Mouse (Mus musculus): Measurements from ENCODE around the gene Bri3. TPM values are rescaled to one million over a fixed set of nuclear protein-coding genes. Genes with fewer than 3 reads are reported as not detected.

Bri3 gene
- polyA plus RNA-seq, 1 experiment from 2014 or later = 313 TPM

- peak overlapping the region; percentile 98 for H3K9ac ChIP-seq (ENCODE audit: low read depth, low read length)
- H3K4me3 ChIP-seq (ENCODE audit: low read depth, low read length) = peak overlapping the region; percentile 98
- peaks cover 32% of the 10 kb centered on the region; the same call in 1 of the 2 replicates for H3K36me3 ChIP-seq (ENCODE audit: control insufficient read depth, insufficient read depth)
- TF ChIP-seq CTCF (IDR thresholded peaks at IDR 0.05; ENCODE audit: low read depth) = peak; percentile 61
- peak overlapping the region; percentile 79 for H3K4me2 ChIP-seq (replicated peaks; ENCODE audit: low read depth)
- no peak for ATAC-seq
- H3K9me3 ChIP-seq (ENCODE audit: control insufficient read depth) = no peaks in the 10 kb centered on the region
- WGBS = 76% methylated on average over 3 of the region's 3 CpGs
- no peaks in the 10 kb centered on the region for H3K27me3 ChIP-seq (replicated peaks; ENCODE audit: control insufficient read depth, insufficient read depth, low read length)
- H3K27ac ChIP-seq (ENCODE audit: low read depth, low read length) = 0 out of 2 replicates have a peak overlapping the region, but pooled peaks have one; percentile 98
- peaks cover 24% of the 10 kb centered on the region; the same call in 1 of the 2 replicates for H3K4me1 ChIP-seq (replicated peaks; ENCODE audit: control insufficient read depth, insufficient read depth, low read length)
These were observed 13.3 kb downstream of the Bri3 start for GRCm38 (mm10) chr5:144257451-144258110.

GRCm38 (mm10) chr5:144258131-144258611 is 13.9 kb downstream of the Bri3 start:
- peak overlapping the region; percentile 98 for H3K9ac ChIP-seq (ENCODE audit: low read depth, low read length)
- H3K27me3 ChIP-seq (replicated peaks; ENCODE audit: control insufficient read depth, insufficient read depth, low read length) = no peaks in the 10 kb centered on the region
- H3K4me1 ChIP-seq (replicated peaks; ENCODE audit: control insufficient read depth, insufficient read depth, low read length) = peaks cover 24% of the 10 kb centered on the region; the same call in 1 of the 2 replicates
- H3K4me3 ChIP-seq (ENCODE audit: low read depth, low read length) = peak overlapping the region; percentile 98
- H3K4me2 ChIP-seq (replicated peaks; ENCODE audit: low read depth) = peak overlapping the region; percentile 79
- no peaks in the 10 kb centered on the region for H3K9me3 ChIP-seq (ENCODE audit: control insufficient read depth)
- TF ChIP-seq CTCF (IDR thresholded peaks at IDR 0.05; ENCODE audit: low read depth) = no peak
- WGBS = 35% methylated on average over 14 of the region's 14 CpGs
- H3K27ac ChIP-seq (ENCODE audit: low read depth, low read length) = peak overlapping the region; percentile 35; the same call in 1 of the 2 replicates
- peaks cover 37% of the 10 kb centered on the region; the same call in 1 of the 2 replicates for H3K36me3 ChIP-seq (ENCODE audit: control insufficient read depth, insufficient read depth)
- ATAC-seq = no peak

- peak overlapping the region; percentile 35; the same call in 1 of the 2 replicates for H3K27ac ChIP-seq (ENCODE audit: low read depth, low read length)
- TF ChIP-seq CTCF (IDR thresholded peaks at IDR 0.05; ENCODE audit: low read depth) = no peak
- H3K9ac ChIP-seq (ENCODE audit: low read depth, low read length) = peak overlapping the region; percentile 98; the same call in 1 of the 2 replicates
- H3K4me1 ChIP-seq (replicated peaks; ENCODE audit: control insufficient read depth, insufficient read depth, low read length) = peaks cover 24% of the 10 kb centered on the region; the same call in 1 of the 2 replicates
- H3K9me3 ChIP-seq (ENCODE audit: control insufficient read depth) = no peaks in the 10 kb centered on the region
- WGBS = 27% methylated on average over 2 of the region's 2 CpGs
- H3K36me3 ChIP-seq (ENCODE audit: control insufficient read depth, insufficient read depth) = peaks cover 42% of the 10 kb centered on the region; the same call in 1 of the 2 replicates
- no peak for ATAC-seq
- H3K27me3 ChIP-seq (replicated peaks; ENCODE audit: control insufficient read depth, insufficient read depth, low read length) = no peaks in the 10 kb centered on the region
- H3K4me3 ChIP-seq (ENCODE audit: low read depth, low read length) = peak overlapping the region; percentile 98
- H3K4me2 ChIP-seq (replicated peaks; ENCODE audit: low read depth) = peak overlapping the region; percentile 79
These were observed 14.4 kb downstream of the Bri3 start for GRCm38 (mm10) chr5:144258687-144259086.

GRCm38 (mm10) chr5:144259228-144259627 is 15.0 kb downstream of the Bri3 start:
- H3K9me3 ChIP-seq (ENCODE audit: control insufficient read depth) = no peaks in the 10 kb centered on the region
- no peak for ATAC-seq
- H3K27me3 ChIP-seq (replicated peaks; ENCODE audit: control insufficient read depth, insufficient read depth, low read length) = no peaks in the 10 kb centered on the region
- WGBS = 36% methylated on average over 6 of the region's 6 CpGs
- TF ChIP-seq CTCF (IDR thresholded peaks at IDR 0.05; ENCODE audit: low read depth) = no peak
- H3K27ac ChIP-seq (ENCODE audit: low read depth, low read length) = peak overlapping the region; percentile 35; the same call in 1 of the 2 replicates
- peak overlapping the region; percentile 98; the same call in 1 of the 2 replicates for H3K4me3 ChIP-seq (ENCODE audit: low read depth, low read length)
- H3K4me2 ChIP-seq (replicated peaks; ENCODE audit: low read depth) = peak overlapping the region; percentile 79
- H3K36me3 ChIP-seq (ENCODE audit: control insufficient read depth, insufficient read depth) = peaks cover 44% of the 10 kb centered on the region; the same call in 1 of the 2 replicates
- no peak overlapping the region for H3K9ac ChIP-seq (ENCODE audit: low read depth, low read length)
- H3K4me1 ChIP-seq (replicated peaks; ENCODE audit: control insufficient read depth, insufficient read depth, low read length) = peaks cover 22% of the 10 kb centered on the region; the same call in 1 of the 2 replicates

DNA sequence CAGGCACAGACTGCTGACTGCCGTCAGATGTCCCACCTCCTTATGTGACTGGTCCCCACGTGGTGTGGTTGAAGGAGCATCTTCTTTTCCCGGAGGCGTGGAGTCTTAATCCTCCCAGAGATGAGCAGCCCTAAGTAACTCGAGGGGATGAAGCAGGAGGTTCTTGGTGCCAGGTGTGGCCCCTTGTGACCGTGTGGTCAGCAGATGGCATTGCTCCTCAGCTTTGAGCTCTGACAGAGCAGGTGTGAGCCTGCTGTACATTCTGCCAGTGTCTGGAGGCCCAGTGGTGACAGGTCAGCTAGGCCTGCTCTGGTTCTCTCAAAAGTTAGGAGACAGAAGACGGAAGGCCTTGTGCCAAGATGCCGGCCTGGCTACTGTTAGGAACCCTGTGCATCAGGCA is 16.2 kb downstream of the Bri3 start:
- peak; percentile 14; the same call in 1 of the 2 replicates for TF ChIP-seq CTCF (IDR thresholded peaks at IDR 0.05; ENCODE audit: low read depth)
- H3K4me3 ChIP-seq (ENCODE audit: low read depth, low read length) = no peak overlapping the region
- peak overlapping the region; percentile 17; the same call in 1 of the 2 replicates for H3K4me2 ChIP-seq (replicated peaks; ENCODE audit: low read depth)
- peaks cover 19% of the 10 kb centered on the region; the same call in 1 of the 2 replicates for H3K4me1 ChIP-seq (replicated peaks; ENCODE audit: control insufficient read depth, insufficient read depth, low read length)
- no peaks in the 10 kb centered on the region for H3K27me3 ChIP-seq (replicated peaks; ENCODE audit: control insufficient read depth, insufficient read depth, low read length)
- H3K36me3 ChIP-seq (ENCODE audit: control insufficient read depth, insufficient read depth) = peaks cover 56% of the 10 kb centered on the region
- no peaks in the 10 kb centered on the region for H3K9me3 ChIP-seq (ENCODE audit: control insufficient read depth)
- 74% methylated on average over 8 of the region's 8 CpGs for WGBS
- no peak overlapping the region; the same call in 1 of the 2 replicates for H3K27ac ChIP-seq (ENCODE audit: low read depth, low read length)
- ATAC-seq = no peak
- 0 out of 2 replicates have a peak overlapping the region, but pooled peaks have one; percentile 11 for H3K9ac ChIP-seq (ENCODE audit: low read depth, low read length)

GRCm38 (mm10) chr5:144261309-144261708 is 17.1 kb downstream of the Bri3 start:
- ATAC-seq = no peak
- Histone ChIP-seq H3K9me3 (ENCODE audit: control insufficient read depth) (no peaks in the 10 kb centered on the region), H3K4me2 (replicated peaks; ENCODE audit: low read depth) (no peak overlapping the region), H3K4me1 (replicated peaks; ENCODE audit: control insufficient read depth, insufficient read depth, low read length) (peaks cover 19% of the 10 kb centered on the region; the same call in 1 of the 2 replicates), H3K36me3 (ENCODE audit: control insufficient read depth, insufficient read depth) (peaks cover 63% of the 10 kb centered on the region), H3K27me3 (replicated peaks; ENCODE audit: control insufficient read depth, insufficient read depth, low read length) (no peaks in the 10 kb centered on the region), H3K27ac (ENCODE audit: low read depth, low read length) (peak overlapping the region; percentile 46; the same call in 1 of the 2 replicates), H3K9ac (ENCODE audit: low read depth, low read length) (no peak overlapping the region), H3K4me3 (ENCODE audit: low read depth, low read length) (no peak overlapping the region)
- no peak for TF ChIP-seq CTCF (IDR thresholded peaks at IDR 0.05; ENCODE audit: low read depth)
- 75% methylated on average over 9 of the region's 9 CpGs for WGBS

Data from intestine, postnatal 0 days (tissue).